Comparison of ENCODE assay signal across 1 mouse cellular context in genomic region chr8:110856760-110857461, GRCm38 (mm10).
TF ChIP-seq lines count a peak whose summit lies in the region.

No protein-coding gene starts in this region.

TF ChIP-seq in MEL, 35 proteins besides CTCF, POLR2A, EP300 and RAD21:
- TF ChIP-seq ZC3H11A (IDR thresholded peaks at IDR 0.05; ENCODE audit: low read depth, low read length) (peak; percentile 43), ETS1 (IDR thresholded peaks at IDR 0.05; ENCODE audit: low read depth, low read length) (no peak), USF2 (IDR thresholded peaks at IDR 0.05; ENCODE audit: borderline replicate concordance in 1 of 2, insufficient read depth in 1 of 2, low read depth in 1 of 2, low read length in 2 of 2) (no peak), KAT2A (conservative IDR thresholded peaks at IDR 0.05; ENCODE audit: low read depth, low read length) (no peak), CHD2 (IDR thresholded peaks at IDR 0.05; ENCODE audit: low read length) (no peak), MXI1 (IDR thresholded peaks at IDR 0.05; ENCODE audit: low read depth, low read length) (0 out of 2 replicates have a peak, but pooled peaks have one; percentile 19), POLR2AphosphoS5 (IDR thresholded peaks at IDR 0.05; ENCODE audit: borderline replicate concordance, low read depth, low read length) (no peak), NRF1 (IDR thresholded peaks at IDR 0.05; ENCODE audit: insufficient read depth, low read depth, low read length, poor library complexity, severe bottlenecking) (no peak), UBTF (IDR thresholded peaks at IDR 0.05; ENCODE audit: borderline replicate concordance, insufficient read depth, low read depth, low read length) (no peak), TBP (IDR thresholded peaks at IDR 0.05; ENCODE audit: low read depth, low read length) (peak; percentile 94), SIN3A (IDR thresholded peaks at IDR 0.05; ENCODE audit: low read length) (peak; percentile 54; the same call in 1 of the 2 replicates), MYC (IDR thresholded peaks at IDR 0.05; ENCODE audit: low read depth, low read length) (peak; percentile 83), JUND (IDR thresholded peaks at IDR 0.05; ENCODE audit: low read depth, low read length) (0 out of 2 replicates have a peak, but pooled peaks have one; percentile 21), SMC3 (IDR thresholded peaks at IDR 0.05; ENCODE audit: low read depth, low read length) (peak; percentile 60), ZNF384 (IDR thresholded peaks at IDR 0.05; ENCODE audit: low read depth, low read length) (no peak)
